Mouse (Mus musculus) adrenal gland, postnatal 10 days (tissue): ENCODE measurements around the gene Klhl6. TPM values are rescaled to one million over a fixed set of nuclear protein-coding genes. Genes with fewer than 3 reads are reported as not detected.

Source experiments
- DNase-seq: peaks from one replicate; pipeline ENCODE4 v3.0.0; 2021; ENCODE audit warnings: mixed read lengths
- total RNA-seq, 2 experiments: library from RNA; stranded (reverse); gene quantifications; 2 replicates each; pipeline ENCODE4 v1.2.3; 2021

Gene Klhl6
- total RNA-seq, 2 experiments from 2014 or later: 6.7 to 7.7 TPM

DNA sequence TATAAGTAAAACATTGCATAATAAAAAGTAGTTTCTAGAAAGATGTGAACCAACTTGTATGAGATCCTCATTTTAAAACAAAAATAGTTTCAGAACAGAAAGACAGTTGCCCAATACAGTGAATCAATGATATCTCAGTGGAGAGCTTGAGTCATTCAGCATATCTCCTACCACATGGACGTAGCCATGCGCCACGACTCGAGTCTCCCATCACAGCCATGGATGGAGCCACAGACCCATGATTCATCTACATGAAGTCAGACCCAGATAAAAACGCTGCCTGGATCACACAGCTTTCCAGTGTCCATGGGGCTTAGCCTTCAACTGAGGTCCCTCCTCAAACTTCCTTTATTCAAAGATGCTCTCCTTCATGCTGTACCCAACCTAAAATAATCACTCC, 13.3 kb downstream of the Klhl6 start:
- no peak for DNase-seq

DNA sequence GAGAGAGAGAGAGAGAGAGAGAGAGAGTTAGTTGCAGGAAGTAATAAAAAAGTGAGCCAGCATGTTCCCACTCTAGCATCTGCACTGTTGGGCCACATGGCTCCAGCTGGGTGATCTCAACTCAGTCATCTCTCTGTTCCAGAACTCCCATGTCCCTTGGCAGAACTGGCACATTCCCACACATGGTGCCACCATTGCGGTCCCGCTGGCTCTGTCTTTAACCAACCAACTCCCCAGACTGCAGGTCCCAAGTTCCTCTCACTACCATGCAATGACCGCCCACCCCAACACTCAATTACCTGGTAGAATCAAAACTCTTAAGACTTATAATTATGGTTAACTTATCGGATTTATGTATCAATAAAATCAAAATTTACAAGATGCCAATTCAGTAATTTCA, 14.2 kb downstream of the Klhl6 start:
- no peak for DNase-seq

DNA sequence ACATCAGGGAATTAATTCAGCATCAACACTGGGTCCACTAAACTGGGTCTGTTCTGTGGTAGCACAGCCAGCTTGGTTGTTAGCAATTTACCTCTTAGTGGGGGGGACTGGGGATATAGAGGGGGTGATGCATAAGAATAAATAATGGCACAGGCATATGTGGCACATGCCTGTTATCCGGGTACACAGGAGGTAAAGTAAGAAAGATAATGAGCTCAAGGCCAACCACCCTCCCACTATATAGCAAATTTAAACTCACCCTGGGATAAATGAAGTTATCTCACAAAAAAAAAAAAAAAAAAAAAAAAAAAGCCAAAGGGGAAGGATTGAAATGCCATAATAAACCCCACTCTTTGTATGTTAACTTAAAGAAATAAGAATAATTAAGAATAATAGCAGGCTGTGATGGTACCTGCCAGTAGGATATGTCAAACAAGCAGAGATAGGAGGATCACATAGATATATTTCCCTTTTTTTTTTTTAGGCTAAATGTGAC, 14.9 kb downstream of the Klhl6 start:
- no peak for DNase-seq

DNA sequence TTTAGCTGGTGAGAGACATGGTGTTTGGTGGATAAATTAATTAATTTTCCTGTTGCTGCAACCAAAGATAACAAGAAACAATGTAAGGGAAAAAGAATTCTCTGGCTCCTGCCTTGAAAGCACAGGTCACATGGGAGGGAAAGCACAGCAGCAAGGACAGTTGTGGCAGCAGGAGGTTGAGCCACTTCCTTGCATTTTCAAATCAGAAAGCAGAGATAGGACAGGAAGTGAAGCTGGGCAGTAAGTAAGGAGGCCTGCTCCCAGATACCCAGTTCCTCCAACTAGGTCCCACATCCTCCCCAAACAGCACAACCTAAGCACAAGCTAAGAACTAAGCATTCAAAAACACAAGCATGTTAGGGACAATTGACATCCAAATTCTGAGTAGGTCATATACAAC, 15.9 kb downstream of the Klhl6 start:
- DNase-seq: peak; percentile 3

DNA sequence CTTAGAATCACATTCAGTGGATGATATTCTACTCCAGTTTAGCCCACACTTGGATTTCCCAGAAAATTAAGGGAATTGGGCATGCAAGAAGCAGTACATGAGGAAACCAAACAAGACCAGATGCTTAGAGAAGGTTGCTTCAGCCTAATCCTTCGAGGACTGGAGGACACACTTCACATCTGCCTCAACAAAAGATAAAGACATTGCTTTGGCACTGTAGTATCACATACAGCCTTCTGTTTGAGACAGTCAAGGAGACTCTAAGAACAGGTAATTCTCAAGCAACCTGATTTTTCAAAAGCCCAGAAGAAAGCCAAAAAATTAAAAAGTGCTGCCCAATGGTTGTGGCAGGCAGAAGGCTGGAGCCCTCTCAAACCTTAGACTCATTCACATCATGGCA, 16.4 kb downstream of the Klhl6 start:
- no peak for DNase-seq

DNA sequence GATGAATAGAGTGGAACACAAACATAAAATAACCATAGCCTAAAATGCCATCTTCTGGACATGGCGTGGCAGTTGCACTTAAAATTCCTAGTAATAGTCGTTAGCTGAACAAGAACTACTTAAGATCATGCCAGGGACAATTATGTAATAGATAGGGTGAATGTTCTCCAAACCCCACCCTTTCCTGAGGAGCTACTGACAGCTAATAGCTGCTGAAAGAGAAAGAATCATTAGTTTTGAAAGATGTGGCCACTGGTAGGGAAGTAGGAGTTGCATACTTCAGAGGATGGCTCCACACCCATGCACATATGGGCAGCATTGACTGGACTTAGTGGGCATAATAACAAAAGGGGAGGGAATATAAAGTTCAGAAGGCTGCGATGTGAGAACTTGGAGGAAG, 19.9 kb downstream of the Klhl6 start:
- DNase-seq: no peak

DNA sequence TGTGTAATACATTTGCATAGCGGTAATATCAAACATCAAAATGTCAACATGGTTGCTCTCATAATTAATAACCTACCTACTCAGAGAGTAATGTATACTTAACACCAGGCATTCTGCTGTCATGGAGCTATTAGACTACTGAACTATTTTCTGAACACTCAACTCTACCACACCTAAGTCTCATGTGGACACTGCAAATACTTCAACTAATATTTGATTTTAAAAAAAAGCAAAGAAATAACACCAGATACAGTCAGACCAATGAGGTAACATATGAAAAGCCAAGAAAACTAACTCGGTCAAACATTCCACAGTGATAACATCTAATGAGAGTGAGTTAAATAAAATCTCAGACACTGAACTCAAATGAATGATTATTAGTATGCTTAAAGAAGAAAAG, 21.8 kb downstream of the Klhl6 start:
- no peak for DNase-seq

DNA sequence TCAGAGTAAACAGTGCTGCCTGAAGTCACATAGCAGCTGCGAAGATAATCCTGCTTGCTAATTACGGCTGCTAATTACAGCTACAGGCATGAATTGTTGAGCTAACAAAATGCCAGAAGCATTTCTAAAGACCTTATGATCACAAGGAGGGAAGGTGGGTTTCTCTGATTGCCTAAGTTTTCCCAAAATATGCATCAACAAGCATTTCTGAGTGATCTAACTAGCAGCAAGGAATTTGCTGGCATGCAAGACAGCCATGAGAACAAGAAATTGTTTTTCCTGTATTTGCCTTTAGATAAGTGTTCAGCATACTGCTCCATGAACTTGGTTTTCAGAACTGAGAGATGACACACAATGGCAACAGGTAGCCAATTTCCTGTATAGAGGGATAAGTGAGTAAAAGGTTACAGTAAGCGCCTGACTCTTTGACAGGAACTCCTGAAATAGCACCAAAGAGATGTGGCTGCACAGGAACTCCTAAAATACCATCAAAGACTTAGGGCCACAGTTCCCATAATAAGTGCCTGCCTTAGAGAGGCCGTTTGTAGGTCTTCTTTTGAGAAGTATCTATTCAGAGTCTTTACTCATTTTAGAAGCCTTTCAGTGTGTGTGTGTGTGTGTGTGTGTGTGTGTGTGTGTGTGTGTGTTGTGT, 22.3 kb downstream of the Klhl6 start:
- no peak for DNase-seq

DNA sequence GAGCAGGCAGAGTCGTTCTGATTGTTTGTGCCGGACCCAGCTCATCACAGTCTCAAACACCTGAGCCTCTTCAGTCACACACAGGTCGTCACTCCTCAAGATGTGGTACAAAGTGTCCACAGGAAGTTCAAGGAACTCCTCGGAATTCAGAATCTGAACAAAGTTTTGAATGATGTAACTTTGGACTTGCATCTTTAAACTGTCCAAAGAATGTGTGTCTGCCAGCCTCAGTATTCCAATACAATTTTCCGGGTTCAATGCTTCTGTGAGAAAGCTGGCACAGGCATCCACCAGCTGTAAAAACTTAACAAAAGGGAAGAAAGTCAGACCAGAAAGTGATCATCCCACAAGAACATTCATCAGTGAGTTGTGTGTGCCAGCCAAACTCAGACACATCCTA, 25.8 kb downstream of the Klhl6 start:
- no peak for DNase-seq

DNA sequence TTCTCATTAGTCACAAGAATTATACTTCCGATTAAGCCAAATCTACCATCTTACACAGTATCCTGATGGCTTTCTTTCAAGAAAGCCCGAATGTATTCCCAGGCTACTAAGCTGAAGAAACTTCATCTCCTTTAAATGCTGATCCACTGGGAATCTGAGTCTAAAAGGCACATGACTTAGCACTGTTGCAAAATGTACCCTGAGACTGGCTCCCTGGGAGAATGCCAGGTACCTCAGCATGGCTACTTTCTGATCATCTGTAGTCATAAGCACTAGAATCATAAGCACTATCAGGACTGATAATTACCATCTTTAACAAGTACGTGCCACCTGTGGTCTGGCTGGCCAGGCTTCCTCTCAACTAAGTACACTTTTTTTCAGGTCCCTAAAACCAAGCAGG, 35.5 kb downstream of the Klhl6 start:
- peak; percentile 42 for DNase-seq

DNA sequence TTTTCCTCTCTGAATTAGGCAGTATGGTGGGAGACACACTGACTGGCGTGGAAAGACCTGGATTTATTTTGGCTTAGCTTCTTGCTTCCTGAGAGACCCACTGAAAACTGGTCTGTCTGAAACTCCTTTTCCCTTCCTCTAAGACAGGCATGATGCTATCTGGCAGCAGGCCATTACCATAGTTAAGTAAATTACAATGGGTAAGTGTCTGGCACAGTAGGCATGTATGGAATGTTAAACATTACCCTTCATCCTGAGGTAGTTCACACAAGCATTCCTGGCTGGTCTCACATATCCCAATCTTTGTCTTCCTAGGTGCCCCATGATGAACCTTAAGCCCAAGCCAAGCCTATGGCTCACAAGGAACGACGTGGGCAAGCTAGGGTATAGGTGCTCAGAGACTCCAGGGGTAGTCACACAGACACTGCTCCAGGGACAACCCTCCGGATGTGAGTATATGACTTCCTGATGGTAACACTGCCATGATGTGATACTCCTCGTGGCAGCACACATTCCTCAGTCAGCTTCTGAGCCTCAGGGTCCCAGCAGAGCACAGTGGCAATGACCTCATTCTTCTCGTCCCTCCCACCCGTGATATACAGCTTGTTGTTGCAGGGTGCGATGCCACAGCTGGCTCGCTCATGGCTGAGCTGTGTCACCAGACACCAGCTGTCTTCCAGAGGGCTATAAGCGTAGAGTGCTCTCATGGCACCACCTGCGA, 36.1 kb downstream of the Klhl6 start:
- no peak for DNase-seq

DNA sequence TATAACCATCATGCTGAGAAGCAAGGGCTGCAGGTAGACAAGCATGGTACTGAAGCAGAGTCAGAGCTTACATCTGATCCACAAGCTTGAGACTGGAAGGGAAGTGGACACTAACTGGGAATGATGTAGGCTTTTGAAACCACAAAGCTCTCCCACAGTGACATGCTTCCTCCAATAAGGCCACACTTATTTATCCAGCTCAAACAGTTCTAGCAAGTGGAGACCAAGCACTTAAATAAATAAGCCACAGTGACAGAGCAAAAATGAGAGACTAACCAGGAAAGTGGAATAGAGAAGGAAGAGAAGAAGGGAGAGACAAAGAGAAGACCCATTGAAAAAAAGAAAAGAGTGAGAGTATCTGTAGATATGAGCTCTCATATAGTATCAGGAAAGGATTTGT, 62.0 kb downstream of the Klhl6 start:
- no peak for DNase-seq

DNA sequence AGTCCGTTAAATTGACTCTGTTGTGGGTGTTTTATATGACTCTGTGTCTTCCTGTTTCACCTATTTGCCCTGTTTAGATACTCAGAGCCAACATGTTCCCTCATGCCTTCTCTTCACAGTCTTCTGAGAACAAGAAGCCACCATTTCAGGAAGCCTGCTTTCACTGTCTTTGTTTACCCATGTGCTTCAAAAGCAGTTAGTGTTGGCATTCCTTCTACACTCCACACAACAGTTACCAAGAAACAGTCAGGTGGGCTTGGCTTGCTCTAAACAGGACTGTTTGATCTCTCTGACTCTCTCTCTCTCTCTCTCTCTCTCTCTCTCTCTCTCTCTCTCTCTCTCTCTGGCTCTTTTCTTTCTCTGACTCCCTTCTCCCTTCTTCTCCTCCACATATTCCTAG, 64.6 kb downstream of the Klhl6 start:
- DNase-seq: no peak

DNA sequence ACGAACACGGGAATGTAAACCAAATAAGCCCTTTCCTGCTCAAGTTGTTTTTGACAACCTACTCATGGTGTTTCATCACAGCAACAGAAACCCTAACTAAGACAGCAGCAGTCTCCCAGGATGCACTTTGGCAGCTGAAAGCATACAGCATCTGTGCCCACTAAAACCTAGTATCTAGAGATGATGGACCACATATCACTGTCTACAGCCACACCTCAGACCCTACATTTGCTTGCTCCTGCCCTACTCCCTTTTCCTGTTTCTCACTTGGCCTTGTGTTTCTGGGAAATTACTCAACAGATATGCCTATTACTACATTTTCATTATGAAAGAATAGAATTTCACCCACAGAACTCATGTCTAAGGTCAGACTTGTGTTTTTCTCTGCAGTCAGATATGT, 70.3 kb downstream of the Klhl6 start:
- no peak for DNase-seq

DNA sequence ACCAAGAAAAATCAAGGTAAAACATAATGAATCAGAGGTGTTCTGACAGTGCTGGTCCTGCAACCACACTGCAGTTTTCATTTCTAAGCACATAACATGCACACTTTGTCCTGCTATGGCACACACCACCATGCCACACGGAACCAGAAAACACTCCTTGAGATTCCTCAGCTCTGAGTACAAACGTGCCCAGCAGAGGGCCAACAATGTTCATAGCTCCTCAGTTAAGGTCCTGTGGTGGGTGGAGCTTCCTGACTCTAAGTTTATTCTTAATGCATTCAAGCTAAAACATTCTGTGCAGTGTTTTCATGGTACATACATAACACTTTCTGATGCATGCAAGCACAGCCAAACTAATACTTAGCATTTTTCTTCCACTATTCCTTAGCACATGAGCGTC, 74.5 kb downstream of the Klhl6 start:
- DNase-seq: no peak

DNA sequence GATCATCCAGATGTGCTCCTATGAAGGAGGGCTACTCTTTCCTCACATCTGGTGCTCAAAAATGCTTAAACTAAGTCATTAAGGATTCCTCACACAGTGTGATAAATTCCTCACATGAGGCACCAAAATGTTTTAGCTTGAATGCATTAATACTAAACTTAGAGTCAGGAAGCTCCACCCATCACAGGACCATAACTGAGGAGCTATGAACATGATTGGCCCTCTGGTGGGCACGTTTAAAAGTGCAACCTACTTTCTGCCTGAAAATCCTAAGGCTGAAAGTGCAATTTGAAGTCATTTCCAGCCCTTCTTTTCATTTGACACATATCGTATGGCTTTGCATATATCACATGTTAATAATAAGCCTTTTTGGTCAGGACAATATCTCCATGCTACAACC, 75.7 kb downstream of the Klhl6 start:
- peak; percentile 54 for DNase-seq

DNA sequence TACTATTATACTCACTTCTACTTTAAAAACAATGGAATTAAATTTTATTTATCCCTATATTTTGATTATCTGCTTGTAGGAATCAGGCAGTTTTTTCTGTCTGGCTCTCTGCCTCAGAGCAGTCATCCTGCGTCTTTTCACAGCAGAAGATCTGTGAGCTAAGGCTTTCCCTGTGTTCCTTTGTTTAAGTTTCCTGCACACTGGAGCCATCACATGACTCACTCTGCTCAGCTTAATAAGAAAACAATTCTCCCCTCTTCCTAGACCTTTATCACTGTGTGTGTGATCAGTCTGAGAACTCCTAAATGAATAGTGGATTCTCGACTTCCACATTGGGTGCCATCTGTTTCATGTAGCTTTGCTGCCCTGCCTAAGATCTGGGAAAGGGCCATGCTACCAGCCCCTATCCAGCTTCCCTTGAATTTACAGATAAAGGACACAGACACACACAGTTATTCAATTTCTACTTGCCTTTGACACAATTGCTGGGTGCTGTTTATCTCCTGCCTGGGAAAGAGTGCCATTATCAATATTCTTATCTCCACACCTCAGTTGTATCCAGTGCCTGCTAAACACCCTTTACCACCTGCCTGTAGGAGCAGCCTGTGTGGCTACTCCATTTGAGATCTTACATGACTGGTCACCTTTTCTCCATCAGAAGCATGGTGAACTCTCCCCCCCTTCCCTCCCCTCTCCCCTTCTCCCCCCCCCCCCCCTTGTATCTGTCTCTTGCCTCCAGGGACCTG, 77.9 kb downstream of the Klhl6 start:
- DNase-seq: no peak

DNA sequence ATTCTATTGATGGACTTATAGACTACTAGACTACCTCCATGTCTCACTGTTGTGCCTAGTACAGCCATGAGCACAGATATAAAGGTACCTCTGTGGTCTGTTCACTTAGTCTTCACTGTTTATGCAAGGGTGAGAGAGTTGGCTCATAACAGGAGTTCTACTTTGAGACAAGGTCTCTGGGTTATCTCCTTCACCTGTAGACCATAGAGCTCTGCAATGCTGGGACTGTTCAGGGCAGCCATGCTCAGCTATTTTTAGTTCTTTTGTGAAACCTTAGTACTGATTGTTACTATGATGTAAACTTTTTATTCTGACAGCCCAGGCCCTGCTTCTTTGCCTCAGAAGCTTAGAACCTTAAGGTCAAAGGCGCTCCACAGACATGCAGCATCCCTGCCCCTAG, 79.0 kb downstream of the Klhl6 start:
- DNase-seq: no peak

Other genes with a start within 250 kb of the Klhl6 start
- gene B3gnt5, start 222.8 kb downstream of the Klhl6 start, total RNA-seq: 1 to 10 TPM; 1.4 to 1.9 TPM
- 10 to 100 TPM; 79.1 to 94.7 TPM for gene Klhl24, start 114.5 kb upstream of the Klhl6 start, total RNA-seq
- 10 to 100 TPM; 29.5 to 46.7 TPM for gene Yeats2, start 158.0 kb upstream of the Klhl6 start, total RNA-seq